Mouse (Mus musculus): Measurements from ENCODE around the gene Adprhl2.

GRCm38 (mm10) chr4:126290314-126290713, 31.2 kb downstream of the Adprhl2 start:
- no peak for TF ChIP-seq POLR2A (IDR thresholded peaks at IDR 0.05; ENCODE audit: borderline replicate concordance, low read depth, low read length)
- no peak for TF ChIP-seq CTCF (IDR thresholded peaks at IDR 0.05; ENCODE audit: low read depth, low read length)
